Mouse (Mus musculus): ENCODE results near the gene Klk1b4. TPM values are rescaled to one million over a fixed set of nuclear protein-coding genes. Genes with fewer than 3 reads are reported as not detected.
"Not testable (repeated sequence)": the region's sequence is repeated elsewhere in the genome, so short reads cannot be mapped to it uniquely, and the experiment has no call there.

The Klk1b4 gene
- total RNA-seq, 2 experiments from 2014 or later = not detected

DNA sequence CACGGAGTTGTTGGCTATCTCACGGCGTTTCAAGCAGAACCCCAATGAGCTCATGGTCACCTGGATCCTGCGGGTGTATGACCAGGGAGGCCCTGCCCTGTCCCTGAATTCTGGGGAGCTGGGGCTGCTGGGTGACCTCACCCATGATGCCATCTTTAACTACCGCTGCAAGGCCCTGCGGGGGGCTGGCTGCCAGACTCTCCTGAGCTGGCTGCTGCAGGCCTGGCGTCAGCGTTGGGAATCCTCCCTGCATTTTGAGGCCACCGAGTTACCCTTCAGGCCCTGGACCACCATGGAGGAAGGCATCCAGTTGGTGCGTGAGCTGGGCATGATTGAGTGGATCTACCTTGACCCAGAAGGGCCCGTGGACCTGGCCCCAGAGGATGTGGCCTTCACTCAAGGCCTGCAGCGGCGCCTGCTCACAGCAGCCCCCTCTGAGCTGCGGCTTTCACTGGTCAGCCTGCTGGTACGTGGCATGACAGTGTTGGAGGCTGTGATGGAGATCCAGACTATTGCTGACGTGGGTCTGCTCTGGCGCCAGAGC, 43.6 kb downstream of the Klk1b4 start:
- intact Hi-C loops (cut with DNase I); DNase-seq: not testable (repeated sequence)

DNA sequence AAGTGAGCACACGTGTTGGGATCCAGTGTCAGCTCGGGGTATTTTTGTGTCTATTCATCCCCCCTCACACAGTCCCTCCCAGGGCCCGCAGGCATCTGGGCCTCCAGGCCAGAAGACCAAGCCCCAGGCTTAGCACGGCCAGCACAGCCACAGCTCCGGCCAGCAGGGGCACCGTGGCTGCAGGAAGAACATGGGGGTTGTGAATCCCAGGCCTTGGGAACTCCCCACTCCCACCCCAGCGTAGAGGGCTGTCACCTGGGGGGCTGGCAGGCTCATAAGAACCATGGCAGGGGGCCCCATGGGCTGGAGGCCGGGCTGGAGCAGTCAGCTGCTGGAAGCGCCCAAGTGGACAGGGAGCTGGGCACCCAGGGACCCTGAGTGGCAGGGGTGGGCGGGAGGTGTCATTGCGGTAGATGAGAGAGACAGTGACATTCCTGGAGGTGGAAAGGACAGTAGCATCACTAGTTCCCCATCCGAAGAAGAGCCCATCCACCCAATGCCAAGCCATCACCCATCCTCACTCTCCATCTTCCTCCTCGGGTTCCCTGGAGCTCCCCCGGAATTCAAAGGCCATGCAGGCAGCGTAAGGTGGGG, 45.9 kb downstream of the Klk1b4 start:
- no peak for DNase-seq
- intact Hi-C loops (cut with DNase I) = no loop called here

- no peak for DNase-seq
- intact Hi-C loops (cut with DNase I) = no loop called here
Measured at GRCm38 (mm10) chr7:44254930-44255329, 47.7 kb downstream of the Klk1b4 start.

GRCm38 (mm10) chr7:44257278-44257677, 50.0 kb downstream of the Klk1b4 start, which contains the start of gene Acp4:
Acp4 (minus strand) TSS chr7:44257378.
- no peak for DNase-seq
- intact Hi-C loops (cut with DNase I) = no loop called here

GRCm38 (mm10) chr7:44260410-44260809, 53.2 kb downstream of the Klk1b4 start:
- intact Hi-C loops (cut with DNase I) = loop anchor here (5.0 to 10.0 kb wide), 2 partner anchors 54 to 227 kb away; partner anchors contain the start of gene Shank1
- DNase-seq = no peak

GRCm38 (mm10) chr7:44261147-44261546, 53.9 kb downstream of the Klk1b4 start, which contains the start of gene Gm15517:
Gm15517 (plus strand) TSS chr7:44261447.
- DNase-seq = no peak
- intact Hi-C loops (cut with DNase I) = loop anchor here (5.0 to 10.0 kb wide), 2 partner anchors 54 to 226 kb away; partner anchors contain the start of gene Shank1

Other genes with a start within 250 kb of the Klk1b4 start
- not detected for gene Klk1b1, start 240.7 kb upstream of the Klk1b4 start, total RNA-seq (2021)
- not detected for gene Klk1b9, start 231.4 kb upstream of the Klk1b4 start, total RNA-seq (2021)
- not detected for gene Klk1b11, start 211.6 kb upstream of the Klk1b4 start, total RNA-seq (2021)
- gene Klk1b26, start 195.3 kb upstream of the Klk1b4 start, total RNA-seq (2021) = under 1 TPM; 0.43 to 0.49 TPM
- not detected for gene Klk1b27, start 155.1 kb upstream of the Klk1b4 start, total RNA-seq (2021)
- gene Klk1b21, start 105.1 kb upstream of the Klk1b4 start, total RNA-seq (2021) = not detected
- not detected for gene Klk1b22, start 94.8 kb upstream of the Klk1b4 start, total RNA-seq (2021)
- gene Klk1b16, start 70.7 kb upstream of the Klk1b4 start, total RNA-seq (2021) = not detected
- not detected for gene Klk1b24, start 19.2 kb upstream of the Klk1b4 start, total RNA-seq (2021)
- gene Klk1b3, start 9.2 kb upstream of the Klk1b4 start, total RNA-seq (2021) = not detected
- not detected for gene Klk1b5, start 8.5 kb downstream of the Klk1b4 start, total RNA-seq (2021)
- gene Klk1, start 17.9 kb downstream of the Klk1b4 start, total RNA-seq (2021) = under 1 TPM in 1 of 2 experiments, not detected in 1; 0.42 TPM
- gene Gm36864, start 28.7 kb downstream of the Klk1b4 start, total RNA-seq (2021) = not detected
- gene 1700028J19Rik, start 39.3 kb downstream of the Klk1b4 start, total RNA-seq (2021) = under 1 TPM; 0.23 to 0.30 TPM
- gene 2410002F23Rik, start 39.3 kb downstream of the Klk1b4 start, total RNA-seq (2021) = 1 to 10 TPM; 6.3 to 8.2 TPM
- gene Acp4, start 49.9 kb downstream of the Klk1b4 start, total RNA-seq (2021) = not detected
- not detected for gene Gm15517, start 54.0 kb downstream of the Klk1b4 start, total RNA-seq (2021)
- 1 to 10 TPM; 1.6 to 2.2 TPM for gene Clec11a, start 99.5 kb downstream of the Klk1b4 start, total RNA-seq (2021)
- under 1 TPM; 0.27 to 0.28 TPM for gene Shank1, start 102.8 kb downstream of the Klk1b4 start, total RNA-seq (2021)
- 1 to 10 TPM; 1.6 to 2.1 TPM for gene Syt3, start 176.7 kb downstream of the Klk1b4 start, total RNA-seq (2021)
- gene 1700008O03Rik, start 178.4 kb downstream of the Klk1b4 start, total RNA-seq (2021) = not detected
- gene Lrrc4b, start 221.6 kb downstream of the Klk1b4 start, total RNA-seq (2021) = under 1 TPM in 1 of 2 experiments, not detected in 1; 0.20 TPM